Mouse (Mus musculus) forebrain, embryonic 11.5 days (tissue): ENCODE results near the gene Atxn7l3. TPM values are rescaled to one million over a fixed set of nuclear protein-coding genes. Genes with fewer than 3 reads are reported as not detected.

ENCODE experiments used
- ATAC-seq: fragments of 200-750 bp; cut with Nextera tagmentation; replicated peaks from 2 replicates; pipeline ENCODE4 v1.8.0; 2017; ENCODE audit warnings: moderate TSS enrichment; ENCODE audit not compliant: low FRiP score
- DNase-seq: peaks from one replicate; pipeline ENCODE4 v3.0.0-alpha.2; 2017; ENCODE audit warnings: low spot score
- H3K27ac ChIP-seq: fragments of 300-500 bp; sonication (generic); 2 replicates; pipeline ENCODE4 v1.5.1; 2014; ENCODE audit warnings: low read depth, low read length
- H3K27me3 ChIP-seq: fragments of 300-500 bp; sonication (generic); 2 replicates; pipeline ENCODE4 v1.6.1; 2014; ENCODE audit warnings: mild to moderate bottlenecking, low read length, mixed read lengths; ENCODE audit not compliant: control insufficient read depth, insufficient read depth
- H3K36me3 ChIP-seq: fragments of 300-500 bp; sonication (generic); 2 replicates; pipeline ENCODE4 v1.6.1; 2014; ENCODE audit warnings: mild to moderate bottlenecking, low read length, moderate library complexity, mixed read lengths; ENCODE audit not compliant: control insufficient read depth, insufficient read depth
- H3K4me1 ChIP-seq: fragments of 300-500 bp; sonication (generic); replicated peaks from 2 replicates; pipeline ENCODE4 v1.6.1; 2014; ENCODE audit warnings: low read length, mixed read lengths; ENCODE audit not compliant: control insufficient read depth, insufficient read depth
- H3K4me2 ChIP-seq: fragments of 300-500 bp; sonication (generic); 2 replicates; pipeline ENCODE4 v1.6.1; 2014; ENCODE audit warnings: low read depth, mild to moderate bottlenecking, low read length, moderate library complexity, mixed read lengths; ENCODE audit not compliant: severe bottlenecking
- H3K4me3 ChIP-seq: fragments of 300-500 bp; sonication (generic); 2 replicates; pipeline ENCODE4 v1.5.1; 2014; ENCODE audit warnings: low read depth, low read length
- H3K9ac ChIP-seq: fragments of 300-500 bp; sonication (generic); 2 replicates; pipeline ENCODE4 v1.6.1; 2014; ENCODE audit warnings: low read length
- H3K9me3 ChIP-seq: fragments of 300-500 bp; sonication (generic); 2 replicates; pipeline ENCODE4 v1.6.1; 2016; ENCODE audit warnings: low read length, mixed read lengths; ENCODE audit not compliant: control insufficient read depth
- WGBS: fragments of 180-500 bp; shearing (Covaris S2); extraction: QIAGEN DNeasy Blood & Tissue Kit; methylation state at CpG from one replicate; pipeline ENCODE4 v1.1.7; 2014; 5-methylcytosine and 5-hydroxymethylcytosine counted together
- polyA plus RNA-seq: library from polyadenylated mRNA; unstranded; fragments of >200 nt; fragmentation: Nextera tagmentation; extraction: Ambion mirVana; gene quantifications from 2 replicates; pipeline ENCODE4 v1.2.1, GENCODE M21; 2014

Atxn7l3 gene
- polyA plus RNA-seq, result 20.8 and 21.7 TPM in 2 replicates

GRCm38 (mm10) chr11:102296491-102297472, at the start of gene Atxn7l3:
TSS of gene Atxn7l3 (minus strand) at chr11:102296631.
- Histone ChIP-seq H3K9me3 (no peaks in the 10 kb centered on the region), H3K9ac (peak within 1 kb of the TSS; percentile 94), H3K27me3 (no peaks in the 10 kb centered on the region), H3K4me3 (peak within 1 kb of the TSS; percentile 94), H3K27ac (peak within 1 kb of the TSS; percentile 100), H3K4me2 (peak within 1 kb of the TSS; percentile 91), H3K36me3 (no peaks in the 10 kb centered on the region), H3K4me1 (peaks cover 3% of the 10 kb centered on the region)
- ATAC-seq (peak; percentile 95), DNase-seq (peak; percentile 99)
- 0% methylated on average over 62 of the region's 125 CpGs for WGBS

GRCm38 (mm10) chr11:102344458-102344857, 48.0 kb upstream of the Atxn7l3 start:
- WGBS, result 85% methylated on average over 3 of the region's 3 CpGs
- ATAC-seq, result no peak
- DNase-seq, result no peak
- Histone ChIP-seq H3K27me3 (no peaks in the 10 kb centered on the region), H3K36me3 (no peaks in the 10 kb centered on the region), H3K27ac (no peak overlapping the region), H3K9me3 (no peaks in the 10 kb centered on the region), H3K9ac (no peak overlapping the region), H3K4me2 (no peak overlapping the region), H3K4me3 (no peak overlapping the region), H3K4me1 (no peaks in the 10 kb centered on the region)

GRCm38 (mm10) chr11:102342742-102343141, 46.3 kb upstream of the Atxn7l3 start:
- Histone ChIP-seq H3K27ac (no peak overlapping the region), H3K27me3 (no peaks in the 10 kb centered on the region), H3K36me3 (no peaks in the 10 kb centered on the region), H3K4me1 (no peaks in the 10 kb centered on the region), H3K4me2 (no peak overlapping the region), H3K4me3 (no peak overlapping the region), H3K9me3 (no peaks in the 10 kb centered on the region), H3K9ac (no peak overlapping the region)
- DNase-seq (no peak), ATAC-seq (no peak)
- 58% methylated on average over 12 of the region's 12 CpGs for WGBS

GRCm38 (mm10) chr11:102341101-102341500, 44.7 kb upstream of the Atxn7l3 start:
- Histone ChIP-seq H3K36me3 (no peaks in the 10 kb centered on the region), H3K9me3 (no peaks in the 10 kb centered on the region), H3K4me1 (no peaks in the 10 kb centered on the region), H3K27me3 (no peaks in the 10 kb centered on the region), H3K27ac (no peak overlapping the region), H3K9ac (no peak overlapping the region), H3K4me2 (no peak overlapping the region), H3K4me3 (no peak overlapping the region)
- DNase-seq, result no peak
- 88% methylated on average over 4 of the region's 4 CpGs for WGBS
- ATAC-seq, result no peak

- ATAC-seq, result no peak
- H3K9ac ChIP-seq, result no peak overlapping the region
- WGBS, result 55% methylated on average over 4 of the region's 4 CpGs
- no peak overlapping the region for H3K4me3 ChIP-seq
- H3K36me3 ChIP-seq, result no peaks in the 10 kb centered on the region
- no peaks in the 10 kb centered on the region for H3K9me3 ChIP-seq
- no peaks in the 10 kb centered on the region for H3K27me3 ChIP-seq
- no peak overlapping the region for H3K27ac ChIP-seq
- no peak for DNase-seq
- H3K4me2 ChIP-seq, result no peak overlapping the region
- H3K4me1 ChIP-seq, result no peaks in the 10 kb centered on the region
These were observed 43.2 kb upstream of the Atxn7l3 start for GRCm38 (mm10) chr11:102339624-102340023.

GRCm38 (mm10) chr11:102339195-102339594, 42.8 kb upstream of the Atxn7l3 start:
- Histone ChIP-seq H3K9me3 (no peaks in the 10 kb centered on the region), H3K4me1 (no peaks in the 10 kb centered on the region), H3K4me2 (no peak overlapping the region), H3K27me3 (no peaks in the 10 kb centered on the region), H3K9ac (no peak overlapping the region), H3K27ac (no peak overlapping the region), H3K4me3 (no peak overlapping the region), H3K36me3 (no peaks in the 10 kb centered on the region)
- no peak for DNase-seq
- WGBS, result 82% methylated on average over 11 of the region's 11 CpGs
- no peak for ATAC-seq

GRCm38 (mm10) chr11:102338561-102338960, 42.1 kb upstream of the Atxn7l3 start:
- no peaks in the 10 kb centered on the region for H3K27me3 ChIP-seq
- DNase-seq, result no peak
- no peak for ATAC-seq
- H3K4me1 ChIP-seq, result no peaks in the 10 kb centered on the region
- no peaks in the 10 kb centered on the region for H3K36me3 ChIP-seq
- H3K4me3 ChIP-seq, result no peak overlapping the region
- H3K27ac ChIP-seq, result no peak overlapping the region
- H3K4me2 ChIP-seq, result no peak overlapping the region
- no peak overlapping the region for H3K9ac ChIP-seq
- WGBS, result 71% methylated on average over 3 of the region's 3 CpGs
- no peaks in the 10 kb centered on the region for H3K9me3 ChIP-seq

GRCm38 (mm10) chr11:102337921-102338320, 41.5 kb upstream of the Atxn7l3 start:
- no peak overlapping the region for H3K9ac ChIP-seq
- H3K36me3 ChIP-seq, result no peaks in the 10 kb centered on the region
- DNase-seq (no peak), ATAC-seq (no peak)
- WGBS, result 77% methylated on average over 1 of the region's 1 CpGs
- no peak overlapping the region for H3K27ac ChIP-seq
- no peaks in the 10 kb centered on the region for H3K4me1 ChIP-seq
- H3K27me3 ChIP-seq, result no peaks in the 10 kb centered on the region
- H3K4me2 ChIP-seq, result no peak overlapping the region
- no peaks in the 10 kb centered on the region for H3K9me3 ChIP-seq
- H3K4me3 ChIP-seq, result no peak overlapping the region

GRCm38 (mm10) chr11:102336191-102336590, 39.8 kb upstream of the Atxn7l3 start:
- no peaks in the 10 kb centered on the region for H3K4me1 ChIP-seq
- no peaks in the 10 kb centered on the region for H3K9me3 ChIP-seq
- no peak overlapping the region for H3K9ac ChIP-seq
- H3K4me3 ChIP-seq, result no peak overlapping the region
- H3K27ac ChIP-seq, result no peak overlapping the region
- no peak overlapping the region for H3K4me2 ChIP-seq
- ATAC-seq (no peak), DNase-seq (no peak)
- 87% methylated on average over 1 of the region's 1 CpGs for WGBS
- H3K27me3 ChIP-seq, result no peaks in the 10 kb centered on the region
- no peaks in the 10 kb centered on the region for H3K36me3 ChIP-seq
